ENCODE assay signal across 18 mouse cellular contexts in the genomic region with DNA sequence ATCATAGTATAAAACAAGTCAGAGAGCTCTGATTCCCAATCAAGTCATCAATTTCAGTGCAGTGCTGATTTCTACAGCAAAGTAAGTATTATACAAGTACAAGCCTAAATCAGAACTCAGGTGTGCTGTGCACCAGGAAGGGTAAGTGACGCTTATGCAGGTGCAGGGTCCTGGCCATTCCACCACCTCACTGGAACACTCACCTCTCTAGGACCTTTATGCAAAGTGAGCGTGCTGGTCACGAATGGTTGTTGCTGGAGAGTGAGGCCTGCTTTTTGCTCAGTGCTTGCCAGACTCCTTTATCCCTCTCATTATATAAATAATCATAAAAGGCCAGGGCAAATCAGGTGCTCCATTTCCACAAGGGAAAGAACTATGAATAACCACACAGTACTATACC. TPM values are rescaled to one million over a fixed set of nuclear protein-coding genes. Genes with fewer than 3 reads are reported as not detected.
DNase-seq lines count a peak whose midpoint lies in the region; ATAC-seq lines count a peak whose summit lies in the region.
"Had no signal": no experiment of that assay in that cellular context is flagged by ENCODE, and none has a peak within 500 bp of the region (broad histone marks: within the 10 kb centered on the region; RNA-seq: fewer than 3 reads in every experiment).

No protein-coding gene starts in this region.

- H3K4me2 ChIP-seq in forebrain, embryonic 13.5 days = no peak overlapping the region
- H3K4me2 ChIP-seq in forebrain, embryonic 11.5 days (ENCODE audit: low read depth, low read length, severe bottlenecking) = no peak overlapping the region
- H3K4me2 ChIP-seq in heart, embryonic 13.5 days = no peak overlapping the region
- H3K4me2 ChIP-seq in midbrain, embryonic 14.5 days (ENCODE audit: low read length) = no peak overlapping the region
- H3K4me2 ChIP-seq in midbrain, embryonic 15.5 days = no peak overlapping the region
- H3K4me2 ChIP-seq in hindbrain, embryonic 11.5 days (replicated peaks; ENCODE audit: low read depth, low read length) = no peak overlapping the region

- H3K36me3 ChIP-seq in forebrain, embryonic 13.5 days (ENCODE audit: poor library complexity, severe bottlenecking) = peaks cover 24% of the 10 kb centered on the region
- H3K36me3 ChIP-seq in forebrain, embryonic 11.5 days (ENCODE audit: control insufficient read depth, insufficient read depth, low read length) = peaks cover 4% of the 10 kb centered on the region; the same call in 1 of the 2 replicates
- peaks cover 36% of the 10 kb centered on the region for H3K36me3 ChIP-seq in heart, embryonic 13.5 days
- H3K36me3 ChIP-seq in midbrain, embryonic 14.5 days (ENCODE audit: control insufficient read depth, insufficient read depth, low read length) = peaks cover 16% of the 10 kb centered on the region
- no peaks in the 10 kb centered on the region for H3K36me3 ChIP-seq in midbrain, embryonic 15.5 days (replicated peaks)
- no peaks in the 10 kb centered on the region for H3K36me3 ChIP-seq in hindbrain, embryonic 11.5 days (ENCODE audit: control insufficient read depth, insufficient read depth, low read length)

- H3K4me1 ChIP-seq in forebrain, embryonic 13.5 days = peaks cover 69% of the 10 kb centered on the region
- peaks cover 10% of the 10 kb centered on the region for H3K4me1 ChIP-seq in forebrain, embryonic 11.5 days (replicated peaks; ENCODE audit: control insufficient read depth, insufficient read depth, low read length)
- H3K4me1 ChIP-seq in heart, embryonic 13.5 days = peaks cover 71% of the 10 kb centered on the region
- H3K4me1 ChIP-seq in midbrain, embryonic 14.5 days (ENCODE audit: control insufficient read depth, insufficient read depth, low read length) = peaks cover 61% of the 10 kb centered on the region
- peaks cover 74% of the 10 kb centered on the region for H3K4me1 ChIP-seq in midbrain, embryonic 15.5 days
- H3K4me1 ChIP-seq in hindbrain, embryonic 11.5 days (replicated peaks; ENCODE audit: control insufficient read depth, insufficient read depth, low read length) = peaks cover 14% of the 10 kb centered on the region; the same call in 1 of the 2 replicates

- H3K4me3 ChIP-seq in forebrain, embryonic 13.5 days = no peak overlapping the region
- H3K4me3 ChIP-seq in forebrain, embryonic 11.5 days (ENCODE audit: low read depth, low read length) = no peak overlapping the region
- H3K4me3 ChIP-seq in heart, embryonic 13.5 days = no peak overlapping the region
- no peak overlapping the region for H3K4me3 ChIP-seq in midbrain, embryonic 14.5 days (replicated peaks; ENCODE audit: low read depth, low read length)
- H3K4me3 ChIP-seq in midbrain, embryonic 15.5 days = no peak overlapping the region
- H3K4me3 ChIP-seq in hindbrain, embryonic 11.5 days (ENCODE audit: low read depth, low read length) = no peak overlapping the region
- H3K4me3 ChIP-seq: hindbrain, embryonic 13.5 days had no signal

- no peak for ATAC-seq in forebrain, embryonic 13.5 days
- ATAC-seq in forebrain, embryonic 11.5 days (replicated peaks; ENCODE audit: low FRiP score) = no peak
- no peak for ATAC-seq in heart, embryonic 13.5 days (ENCODE audit: extremely low read depth, insufficient number of reproducible peaks, low FRiP score, low TSS enrichment)
- no peak for ATAC-seq in midbrain, embryonic 14.5 days (ENCODE audit: low FRiP score, low TSS enrichment)
- ATAC-seq in midbrain, embryonic 15.5 days (replicated peaks) = no peak
- ATAC-seq in hindbrain, embryonic 11.5 days (ENCODE audit: low FRiP score) = no peak
- ATAC-seq: forebrain, embryonic 14.5 days; hindbrain, postnatal 0 days had no signal

- 0 out of 2 replicates have a peak overlapping the region, but pooled peaks have one; percentile 16 for H3K9ac ChIP-seq in forebrain, embryonic 13.5 days
- H3K9ac ChIP-seq in forebrain, embryonic 11.5 days (ENCODE audit: low read length) = no peak overlapping the region
- peak overlapping the region; percentile 61 for H3K9ac ChIP-seq in heart, embryonic 13.5 days
- H3K9ac ChIP-seq in midbrain, embryonic 14.5 days (replicated peaks; ENCODE audit: low read length) = 0 out of 2 replicates have a peak overlapping the region, but pooled peaks have one; percentile 12
- H3K9ac ChIP-seq in midbrain, embryonic 15.5 days = no peak overlapping the region
- no peak overlapping the region for H3K9ac ChIP-seq in hindbrain, embryonic 11.5 days (ENCODE audit: low read depth, low read length)

- no peak for DNase-seq in forebrain, embryonic 11.5 days (ENCODE audit: low spot score)
- DNase-seq in heart, postnatal 10 days = no peak
- no peak for DNase-seq in midbrain, embryonic 14.5 days
- DNase-seq in hindbrain, embryonic 11.5 days (ENCODE audit: low spot score) = no peak
- DNase-seq: adrenal gland, adult 2 months; adrenal gland, postnatal 25 days; cerebellum, adult 18-20 months; cerebellum, adult 9-11 months; cerebellum, postnatal 36 days; gastrocnemius, postnatal 10 days; heart, postnatal 36 days; kidney, adult 11 months had no signal

- intact Hi-C loops in heart, postnatal 10 days (cut with DNase I) = no loop called here

- no peak overlapping the region for H3K27ac ChIP-seq in forebrain, embryonic 13.5 days
- H3K27ac ChIP-seq in forebrain, embryonic 11.5 days (ENCODE audit: low read depth, low read length) = no peak overlapping the region
- H3K27ac ChIP-seq in heart, embryonic 13.5 days (replicated peaks) = no peak overlapping the region
- H3K27ac ChIP-seq in midbrain, embryonic 14.5 days (replicated peaks; ENCODE audit: low read depth, low read length) = no peak overlapping the region
- H3K27ac ChIP-seq in midbrain, embryonic 15.5 days = no peak overlapping the region
- no peak overlapping the region for H3K27ac ChIP-seq in hindbrain, embryonic 11.5 days (ENCODE audit: low read depth, low read length)
- H3K27ac ChIP-seq: hindbrain, embryonic 13.5 days; hindbrain, postnatal 0 days had no signal

- H3K9me3 ChIP-seq in forebrain, embryonic 13.5 days (replicated peaks) = no peaks in the 10 kb centered on the region
- H3K9me3 ChIP-seq in forebrain, embryonic 11.5 days (ENCODE audit: control insufficient read depth, low read length) = no peaks in the 10 kb centered on the region
- no peaks in the 10 kb centered on the region for H3K9me3 ChIP-seq in heart, embryonic 13.5 days
- H3K9me3 ChIP-seq in midbrain, embryonic 14.5 days (ENCODE audit: control insufficient read depth, low read length) = no peaks in the 10 kb centered on the region
- no peaks in the 10 kb centered on the region for H3K9me3 ChIP-seq in midbrain, embryonic 15.5 days
- H3K9me3 ChIP-seq in hindbrain, embryonic 11.5 days (ENCODE audit: control insufficient read depth, low read length) = no peaks in the 10 kb centered on the region
- H3K9me3 ChIP-seq: hindbrain, embryonic 13.5 days had no signal

- 90% methylated on average over 3 of the region's 3 CpGs for whole genome bisulfite sequencing in forebrain, embryonic 13.5 days
- WGBS in forebrain, embryonic 11.5 days = 89% methylated on average over 3 of the region's 3 CpGs
- 82% methylated on average over 3 of the region's 3 CpGs for WGBS in heart, embryonic 13.5 days
- 88% methylated on average over 3 of the region's 3 CpGs for WGBS in midbrain, embryonic 14.5 days
- 85% methylated on average over 3 of the region's 3 CpGs for WGBS in midbrain, embryonic 15.5 days
- WGBS in hindbrain, embryonic 11.5 days = 82% methylated on average over 3 of the region's 3 CpGs

- H3K27me3 ChIP-seq in forebrain, embryonic 13.5 days = no peaks in the 10 kb centered on the region
- H3K27me3 ChIP-seq in forebrain, embryonic 11.5 days (ENCODE audit: control insufficient read depth, insufficient read depth, low read length) = no peaks in the 10 kb centered on the region; the same call in 1 of the 2 replicates
- H3K27me3 ChIP-seq in heart, embryonic 13.5 days (replicated peaks) = no peaks in the 10 kb centered on the region
- no peaks in the 10 kb centered on the region for H3K27me3 ChIP-seq in midbrain, embryonic 14.5 days (ENCODE audit: control insufficient read depth, insufficient read depth, low read length)
- H3K27me3 ChIP-seq in midbrain, embryonic 15.5 days (replicated peaks) = no peaks in the 10 kb centered on the region
- H3K27me3 ChIP-seq in hindbrain, embryonic 11.5 days (ENCODE audit: control insufficient read depth, insufficient read depth, low read length) = no peaks in the 10 kb centered on the region
- H3K27me3 ChIP-seq: hindbrain, embryonic 13.5 days had no signal

RNA-seq across cellular contexts. Expression of a gene that starts 2.4 kb away (rescaled TPM):
- polyA plus RNA-seq in forebrain, embryonic 13.5 days (2015; fragmentation: Nextera tagmentation; extraction: Ambion mirVana) = 235 and 281 TPM in 2 replicates
- 236 and 256 TPM in 2 replicates for polyA plus RNA-seq in forebrain, embryonic 11.5 days (2014; fragmentation: Nextera tagmentation; extraction: Ambion mirVana)
- polyA plus RNA-seq in heart, embryonic 13.5 days (2015; fragmentation: Nextera tagmentation; extraction: Ambion mirVana) = 199 and 200 TPM in 2 replicates
- total RNA-seq in heart, postnatal 10 days (2021) = 10 to 100 TPM; 83.7 to 91.9 TPM
- polyA plus RNA-seq in midbrain, embryonic 14.5 days (2014; fragmentation: Nextera tagmentation; extraction: Ambion mirVana) = 188 and 214 TPM in 2 replicates
- 153 and 165 TPM in 2 replicates for polyA plus RNA-seq in midbrain, embryonic 15.5 days (2015; fragmentation: Nextera tagmentation; extraction: Ambion mirVana)
- 210 and 223 TPM in 2 replicates for polyA plus RNA-seq in hindbrain, embryonic 11.5 days (2014; fragmentation: Nextera tagmentation; extraction: Ambion mirVana)

RNA-seq across cellular contexts. Expression of a gene that starts 5.6 kb away (rescaled TPM):
- 18.9 and 19.9 TPM in 2 replicates for polyA plus RNA-seq in forebrain, embryonic 13.5 days (2015; fragmentation: Nextera tagmentation; extraction: Ambion mirVana)
- 19.3 and 20.1 TPM in 2 replicates for polyA plus RNA-seq in forebrain, embryonic 11.5 days (2014; fragmentation: Nextera tagmentation; extraction: Ambion mirVana)
- 15.3 and 17.4 TPM in 2 replicates for polyA plus RNA-seq in heart, embryonic 13.5 days (2015; fragmentation: Nextera tagmentation; extraction: Ambion mirVana)
- 10 to 100 TPM; 11.1 to 11.6 TPM for total RNA-seq in heart, postnatal 10 days (2021)
- polyA plus RNA-seq in midbrain, embryonic 14.5 days (2014; fragmentation: Nextera tagmentation; extraction: Ambion mirVana) = 17.9 and 22.2 TPM in 2 replicates
- 30.0 and 30.7 TPM in 2 replicates for polyA plus RNA-seq in midbrain, embryonic 15.5 days (2015; fragmentation: Nextera tagmentation; extraction: Ambion mirVana)
- polyA plus RNA-seq in hindbrain, embryonic 11.5 days (2014; fragmentation: Nextera tagmentation; extraction: Ambion mirVana) = 16.7 and 22.9 TPM in 2 replicates

RNA-seq across cellular contexts. Expression of a gene that starts 7.0 kb away (rescaled TPM):
- 40.8 and 44.2 TPM in 2 replicates for polyA plus RNA-seq in forebrain, embryonic 13.5 days (2015; fragmentation: Nextera tagmentation; extraction: Ambion mirVana)
- 31.7 and 37.3 TPM in 2 replicates for polyA plus RNA-seq in forebrain, embryonic 11.5 days (2014; fragmentation: Nextera tagmentation; extraction: Ambion mirVana)
- polyA plus RNA-seq in heart, embryonic 13.5 days (2015; fragmentation: Nextera tagmentation; extraction: Ambion mirVana) = 23.0 and 23.4 TPM in 2 replicates
- total RNA-seq in heart, postnatal 10 days (2021) = 10 to 100 TPM; 68.7 to 71.7 TPM
- polyA plus RNA-seq in midbrain, embryonic 14.5 days (2014; fragmentation: Nextera tagmentation; extraction: Ambion mirVana) = 47.7 and 57.3 TPM in 2 replicates
- polyA plus RNA-seq in midbrain, embryonic 15.5 days (2015; fragmentation: Nextera tagmentation; extraction: Ambion mirVana) = 56.5 and 57.8 TPM in 2 replicates
- polyA plus RNA-seq in hindbrain, embryonic 11.5 days (2014; fragmentation: Nextera tagmentation; extraction: Ambion mirVana) = 25.2 and 32.7 TPM in 2 replicates

RNA-seq across cellular contexts. Expression of a gene that starts 26.3 kb away (rescaled TPM):
- 75.9 and 84.7 TPM in 2 replicates for polyA plus RNA-seq in forebrain, embryonic 13.5 days (2015; fragmentation: Nextera tagmentation; extraction: Ambion mirVana)
- 94.5 and 98.1 TPM in 2 replicates for polyA plus RNA-seq in forebrain, embryonic 11.5 days (2014; fragmentation: Nextera tagmentation; extraction: Ambion mirVana)
- 68.8 and 69.5 TPM in 2 replicates for polyA plus RNA-seq in heart, embryonic 13.5 days (2015; fragmentation: Nextera tagmentation; extraction: Ambion mirVana)
- total RNA-seq in heart, postnatal 10 days (2021) = 100 to 1,000 TPM; 103 to 105 TPM
- polyA plus RNA-seq in midbrain, embryonic 14.5 days (2014; fragmentation: Nextera tagmentation; extraction: Ambion mirVana) = 54.0 and 81.5 TPM in 2 replicates
- polyA plus RNA-seq in midbrain, embryonic 15.5 days (2015; fragmentation: Nextera tagmentation; extraction: Ambion mirVana) = 97.2 and 101 TPM in 2 replicates
- polyA plus RNA-seq in hindbrain, embryonic 11.5 days (2014; fragmentation: Nextera tagmentation; extraction: Ambion mirVana) = 76.6 and 79.0 TPM in 2 replicates

RNA-seq across cellular contexts. Expression of a gene that starts 32.2 kb away (rescaled TPM):
- 0.13 and 0.14 TPM in 2 replicates for polyA plus RNA-seq in forebrain, embryonic 13.5 days (2015; fragmentation: Nextera tagmentation; extraction: Ambion mirVana)
- 0.13 and 0.35 TPM in 2 replicates for polyA plus RNA-seq in forebrain, embryonic 11.5 days (2014; fragmentation: Nextera tagmentation; extraction: Ambion mirVana)
- 131 and 134 TPM in 2 replicates for polyA plus RNA-seq in heart, embryonic 13.5 days (2015; fragmentation: Nextera tagmentation; extraction: Ambion mirVana)
- total RNA-seq in heart, postnatal 10 days (2021) = 100 to 1,000 TPM; 164 to 213 TPM
- polyA plus RNA-seq in midbrain, embryonic 14.5 days (2014; fragmentation: Nextera tagmentation; extraction: Ambion mirVana) = 0.09 TPM in 2 replicates
- 0.14 and 0.23 TPM in 2 replicates for polyA plus RNA-seq in midbrain, embryonic 15.5 days (2015; fragmentation: Nextera tagmentation; extraction: Ambion mirVana)
- polyA plus RNA-seq in hindbrain, embryonic 11.5 days (2014; fragmentation: Nextera tagmentation; extraction: Ambion mirVana) = 0.48 and 1.0 TPM in 2 replicates

Comparison
In these comparisons a context has a peak if more than half of its experiments do, and no peak if none do; other contexts are left out.
1. H3K9ac ChIP-seq: peak in forebrain, embryonic 13.5 days (single experiment), heart, embryonic 13.5 days (single experiment) and midbrain, embryonic 14.5 days (single experiment); none in forebrain, embryonic 11.5 days (single experiment), midbrain, embryonic 15.5 days (single experiment) and hindbrain, embryonic 11.5 days (single experiment).